Comparison of ENCODE assay signal across 8 mouse cellular contexts in genomic region chr12:29855007-29855406, GRCm38 (mm10).
DNase-seq lines count a peak whose midpoint lies in the region; ATAC-seq lines count a peak whose summit lies in the region.

No protein-coding gene starts in this region.

- ATAC-seq in erythroblast, adult 5-6 weeks (replicated peaks; ENCODE audit: low FRiP score, poor library complexity, severe bottlenecking) = no peak

- peak; percentile 34 for DNase-seq in cerebellum, adult 8-10 months
- DNase-seq in cerebellum, adult 11-12 months = no peak
- DNase-seq in urinary bladder, adult 18-20 months (ENCODE audit: low spot score in 2 of 2) = peak; percentile 11 to 19
- no peak for DNase-seq in urinary bladder, adult 2 months (ENCODE audit: low spot score)
- DNase-seq in fibroblast of lung, adult 2 months (ENCODE audit: low read depth) = peak; percentile 6
- peak; percentile 31 for DNase-seq in hindlimb bud, embryonic 11.5 days (ENCODE audit: extremely low spot score, low read depth, low spot score)
- DNase-seq in lung, postnatal 25 days (ENCODE audit: low spot score) = peak; percentile 31

Comparison
In these comparisons a context has a peak if more than half of its experiments do, and no peak if none do; other contexts are left out.
1. DNase-seq: peak in cerebellum, adult 8-10 months (single experiment), urinary bladder, adult 18-20 months (2 of 2), fibroblast of lung, adult 2 months (single experiment), hindlimb bud, embryonic 11.5 days (single experiment) and lung, postnatal 25 days (single experiment); none in cerebellum, adult 11-12 months (single experiment) and urinary bladder, adult 2 months (single experiment).